Mouse (Mus musculus): ENCODE measurements around the gene Fbp2.

GRCm38 (mm10) chr13:62901139-62901538, 42.9 kb upstream of the Fbp2 start:
- TF ChIP-seq POLR2AphosphoS2 (IDR thresholded peaks at IDR 0.05; ENCODE audit: insufficient read length, low read depth) (no peak), TCF12 (IDR thresholded peaks at IDR 0.05; ENCODE audit: insufficient read depth, poor library complexity, severe bottlenecking) (no peak)

Data from myocyte (in vitro differentiated cells).